Mouse (Mus musculus) erythroblast, embryonic 14.5 days (primary cell): Measurements from ENCODE around the gene Sox5.

ENCODE experiments used
- GATA1 ChIP-seq: IDR thresholded peaks from 2 replicates; pipeline ENCODE4 v1.6.1; 2012; ENCODE audit warnings: low read length, inconsistent platforms, mixed read lengths
- TAL1 ChIP-seq: IDR thresholded peaks from 3 replicates; pipeline ENCODE4 v1.6.1; 2012; ENCODE audit warnings: low read length, inconsistent platforms, mixed read lengths

DNA sequence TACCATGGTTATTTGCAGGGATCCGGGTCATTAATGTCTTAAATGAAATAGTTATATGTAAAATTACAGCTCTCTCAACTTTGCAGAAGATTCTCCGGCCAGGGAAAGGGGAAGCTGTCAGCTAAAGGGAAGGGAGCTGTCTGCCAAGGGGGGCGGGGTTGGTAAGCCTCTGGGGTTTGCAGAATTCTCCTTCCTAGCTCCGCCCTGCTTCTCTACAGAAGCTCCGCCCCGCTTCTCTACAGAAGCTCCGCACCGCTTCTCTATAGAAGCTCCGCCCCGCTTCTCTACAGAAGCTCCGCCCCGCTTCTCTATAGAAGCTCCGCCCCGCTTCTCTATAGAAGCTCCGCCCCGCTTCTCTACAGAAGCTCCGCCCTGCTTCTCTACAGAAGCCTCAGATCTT is 210.9 kb downstream of the Sox5 start:
- TF ChIP-seq GATA1 (no peak), TAL1 (no peak)
